Mouse (Mus musculus) CD4-positive, CD25-positive, alpha-beta regulatory T cell, adult 4 months (primary cell): ENCODE results near the gene Hectd4. TPM values are rescaled to one million over a fixed set of nuclear protein-coding genes. Genes with fewer than 3 reads are reported as not detected.
A peak's percentile ranks its signal among the peaks of the same experiment; 100 is the strongest.

ENCODE experiments used
- ATAC-seq: one replicate; pipeline ENCODE4 v1.8.0; 2017
- polyA plus RNA-seq, 2 experiments: library from polyadenylated mRNA; unstranded; fragments of 100-300 nt; shearing (Covaris generic); gene quantifications; one replicate each; pipeline ENCODE4 v1.2.1; 2017

The Hectd4 gene
- polyA plus RNA-seq, 2 experiments from 2014 or later, result 8.8 to 9.8 TPM

GRCm38 (mm10) chr5:121363441-121363840 lies 143.4 kb downstream of the Hectd4 start:
- no peak for ATAC-seq

- ATAC-seq, result no peak
These were observed 146.6 kb downstream of the Hectd4 start for GRCm38 (mm10) chr5:121366449-121367225.

GRCm38 (mm10) chr5:121367255-121367654 lies 147.2 kb downstream of the Hectd4 start:
- ATAC-seq, result no peak

GRCm38 (mm10) chr5:121371712-121372111 lies 151.7 kb downstream of the Hectd4 start:
- ATAC-seq, result no peak

GRCm38 (mm10) chr5:121374790-121375189 lies 154.8 kb downstream of the Hectd4 start:
- no peak for ATAC-seq

- peak; percentile 66 for ATAC-seq
These were observed 157.0 kb downstream of the Hectd4 start for GRCm38 (mm10) chr5:121376972-121377371.

- no peak for ATAC-seq
These were observed 158.7 kb downstream of the Hectd4 start for GRCm38 (mm10) chr5:121378678-121379256.

GRCm38 (mm10) chr5:121380692-121381091 lies 160.7 kb downstream of the Hectd4 start:
- no peak for ATAC-seq

GRCm38 (mm10) chr5:121383857-121384756 lies 164.1 kb downstream of the Hectd4 start:
- ATAC-seq, result no peak

- ATAC-seq, result peak; percentile 16
These were observed 164.9 kb downstream of the Hectd4 start for GRCm38 (mm10) chr5:121384757-121385460.

GRCm38 (mm10) chr5:121385461-121386119 lies 165.6 kb downstream of the Hectd4 start, which contains the start of gene Trafd1:
TSS of gene Trafd1 (minus strand) at chr5:121385632.
- ATAC-seq, result peak; percentile 80

GRCm38 (mm10) chr5:121386120-121386909 lies 166.3 kb downstream of the Hectd4 start:
- no peak for ATAC-seq

GRCm38 (mm10) chr5:121387126-121387525 lies 167.1 kb downstream of the Hectd4 start:
- no peak for ATAC-seq

GRCm38 (mm10) chr5:121389106-121389505 lies 169.1 kb downstream of the Hectd4 start:
- ATAC-seq, result no peak

GRCm38 (mm10) chr5:121389691-121390090 lies 169.7 kb downstream of the Hectd4 start:
- ATAC-seq, result no peak

GRCm38 (mm10) chr5:121392667-121393380 lies 172.8 kb downstream of the Hectd4 start:
- ATAC-seq, result peak; percentile 46

GRCm38 (mm10) chr5:121393402-121393801 lies 173.4 kb downstream of the Hectd4 start:
- ATAC-seq, result no peak

- ATAC-seq, result no peak
These were observed 175.6 kb downstream of the Hectd4 start for GRCm38 (mm10) chr5:121395621-121396020.

GRCm38 (mm10) chr5:121397187-121398145 lies 177.4 kb downstream of the Hectd4 start, which contains the start of gene Naa25:
TSS of gene Naa25 (plus strand) at chr5:121397936.
- peak; percentile 90 for ATAC-seq
